Mouse (Mus musculus): ENCODE results near the gene Lrp1. TPM values are rescaled to one million over a fixed set of nuclear protein-coding genes. Genes with fewer than 3 reads are reported as not detected.

Gene Lrp1
- total and polyA plus RNA-seq, 3 experiments: 3.1 to 51.2 (median 11.8) TPM

GRCm38 (mm10) chr10:127603437-127604371 is 17.2 kb downstream of the Lrp1 start:
- Histone ChIP-seq H3K36me3 (replicated peaks in 1 of 2; ENCODE audit: control insufficient read depth in 1 of 2, insufficient read depth in 1 of 2, low read length in 1 of 2) (peaks cover 0 to 1% of the 10 kb centered on the region in 2 experiments), H3K27me3 (replicated peaks) (no peaks in the 10 kb centered on the region), H3K9ac (ENCODE audit: insufficient read depth, low read depth) (peak overlapping the region; percentile 33), H3K4me2 (ENCODE audit: insufficient read depth, low read depth, poor library complexity, severe bottlenecking) (peak overlapping the region; percentile 75), H3K79me2 (replicated peaks; ENCODE audit: control insufficient read depth, extremely low read depth, insufficient read depth, poor library complexity, severe bottlenecking) (no peaks in the 10 kb centered on the region), H3K9me3 (replicated peaks; ENCODE audit: low read length) (no peaks in the 10 kb centered on the region), H3K27ac (ENCODE audit: insufficient read depth, low read depth) (peak overlapping the region; percentile 95), H3K4me1 (ENCODE audit: control insufficient read depth in 1 of 2, insufficient read depth in 2 of 2) (peaks cover 36 to 81% of the 10 kb centered on the region in 2 experiments), H3K4me3 (replicated peaks in 1 of 3; ENCODE audit: low read depth in 2 of 3, low read length in 2 of 3, poor library complexity in 1 of 3) (peak overlapping the region; percentile 19 to 42 (median 42))
- TF ChIP-seq E2F4 (IDR thresholded peaks at IDR 0.05; ENCODE audit: insufficient replicate concordance, low read depth, low read length): no peak
- no peak for TF ChIP-seq MYC (IDR thresholded peaks at IDR 0.05; ENCODE audit: low read depth, low read length)
- peak; percentile 20; the same call in 1 of the 2 replicates for TF ChIP-seq MXI1 (IDR thresholded peaks at IDR 0.05; ENCODE audit: low read depth, low read length)
- peak; percentile 50; the same call in 1 of the 2 replicates for TF ChIP-seq UBTF (IDR thresholded peaks at IDR 0.05; ENCODE audit: low read depth, low read length)
- TF ChIP-seq ETS1 (conservative IDR thresholded peaks at IDR 0.05; ENCODE audit: low read depth, low read length): peak; percentile 32; the same call in 1 of the 2 replicates
- TF ChIP-seq ELF1 (IDR thresholded peaks at IDR 0.05; ENCODE audit: low read depth, low read length): peak; percentile 52
- TF ChIP-seq ZMIZ1 (IDR thresholded peaks at IDR 0.05; ENCODE audit: low read depth, low read length): peak; percentile 56; the same call in 1 of the 2 replicates
- peak; percentile 57 for TF ChIP-seq IRF4 (IDR thresholded peaks at IDR 0.05; ENCODE audit: low read depth, low read length)
- no peak for TF ChIP-seq KAT2A (IDR thresholded peaks at IDR 0.05; ENCODE audit: insufficient replicate concordance, low read length)
- TF ChIP-seq USF1 (IDR thresholded peaks at IDR 0.05; ENCODE audit: low read depth, low read length): no peak
- TF ChIP-seq MAX (IDR thresholded peaks at IDR 0.05; ENCODE audit: low read length): no peak
- no peak for TF ChIP-seq MAFK (IDR thresholded peaks at IDR 0.05; ENCODE audit: insufficient replicate concordance, low read length)
- TF ChIP-seq MAZ (IDR thresholded peaks at IDR 0.05; ENCODE audit: low read depth, low read length): peak; percentile 60; the same call in 1 of the 2 replicates
- no peak for TF ChIP-seq ZC3H11A (IDR thresholded peaks at IDR 0.05; ENCODE audit: low read depth, low read length)
- no peak for TF ChIP-seq SIN3A (IDR thresholded peaks at IDR 0.05; ENCODE audit: low read length)
- peak; percentile 79 for TF ChIP-seq MEF2A (IDR thresholded peaks at IDR 0.05; ENCODE audit: borderline replicate concordance, low read depth, low read length)
- TF ChIP-seq ZKSCAN1 (IDR thresholded peaks at IDR 0.05; ENCODE audit: borderline replicate concordance, low read depth, low read length): no peak
- no peak for TF ChIP-seq TBP (conservative IDR thresholded peaks at IDR 0.05; ENCODE audit: low read depth, low read length)
- TF ChIP-seq SMC3 (IDR thresholded peaks at IDR 0.05; ENCODE audit: low read depth, low read length): no peak
- no peak for TF ChIP-seq GABPA (IDR thresholded peaks at IDR 0.05; ENCODE audit: insufficient replicate concordance, low read depth, low read length)
- TF ChIP-seq JUND (conservative IDR thresholded peaks at IDR 0.05; ENCODE audit: low read depth, low read length): no peak
- peak; percentile 18; the same call in 1 of the 2 replicates for TF ChIP-seq HCFC1 (IDR thresholded peaks at IDR 0.05; ENCODE audit: low read depth, low read length)
- no peak for TF ChIP-seq RAD21 (IDR thresholded peaks at IDR 0.05; ENCODE audit: low read depth, low read length)
- no peak for TF ChIP-seq RCOR1 (conservative IDR thresholded peaks at IDR 0.05; ENCODE audit: low read depth, low read length)
- TF ChIP-seq NELFE (IDR thresholded peaks at IDR 0.05; ENCODE audit: low read depth, low read length): no peak
- peak; percentile 21; the same call in 1 of the 2 replicates for TF ChIP-seq TCF12 (IDR thresholded peaks at IDR 0.05; ENCODE audit: low read depth, low read length)
- TF ChIP-seq USF2 (conservative IDR thresholded peaks at IDR 0.05; ENCODE audit: low read depth, low read length): no peak
- TF ChIP-seq ZNF384 (IDR thresholded peaks at IDR 0.05; ENCODE audit: low read depth, low read length): no peak
- TF ChIP-seq JUN (IDR thresholded peaks at IDR 0.05; ENCODE audit: insufficient read depth, low read depth, low read length): no peak
- no peak for TF ChIP-seq PAX5 (IDR thresholded peaks at IDR 0.05; ENCODE audit: low read length)
- no peak; the same call in 1 of the 2 replicates for TF ChIP-seq EP300 (IDR thresholded peaks at IDR 0.05; ENCODE audit: low read length)
- peak; percentile 37 for TF ChIP-seq BHLHE40 (IDR thresholded peaks at IDR 0.05; ENCODE audit: low read depth, low read length)
- TF ChIP-seq POLR2A (IDR thresholded peaks at IDR 0.05; ENCODE audit: low read depth, low read length): no peak
- no peak; the same call in 1 of the 2 replicates for TF ChIP-seq CHD1 (IDR thresholded peaks at IDR 0.05; ENCODE audit: low read depth, low read length)
- no peak for TF ChIP-seq POLR2AphosphoS2 (IDR thresholded peaks at IDR 0.05; ENCODE audit: low read depth, low read length)
- peak; percentile 67 for TF ChIP-seq CHD2 (IDR thresholded peaks at IDR 0.05; ENCODE audit: low read length)
- TF ChIP-seq CTCF (conservative IDR thresholded peaks at IDR 0.05 in 1 of 2, IDR thresholded peaks at IDR 0.05 in 1 of 2; ENCODE audit: low read depth in 2 of 2, low read length in 2 of 2): no peak
- no peak for TF ChIP-seq NRF1 (IDR thresholded peaks at IDR 0.05; ENCODE audit: low read depth, low read length)
- in situ Hi-C loops (cut with MboI; ENCODE audit: low pct_ligation_motif_present, low pct_unique_long_range_greater_than_20kb, low sequenced_read_pairs): no loop called here
- dilution Hi-C loops (cut with MboI; ENCODE audit: extremely low pct_ligation_motif_present, extremely low pct_unique_long_range_greater_than_20kb, low sequenced_read_pairs): no loop called here
- DNase-seq (ENCODE audit: extremely low read depth): peak; percentile 47
